Mouse (Mus musculus) gastrocnemius, adult 8-10 months (tissue): ENCODE measurements around the gene App. TPM values are rescaled to one million over a fixed set of nuclear protein-coding genes. Genes with fewer than 3 reads are reported as not detected.

Experiments
- DNase-seq, 2 experiments: peaks; one replicate each; pipeline ENCODE4 v3.0.0; 2022; ENCODE audit warnings: low spot score in 2 of 2
- total RNA-seq, 4 experiments: library from RNA; stranded (reverse); gene quantifications; 2 replicates each; pipeline ENCODE4 v1.2.4; 2022

Gene App
- total RNA-seq, 4 experiments from 2014 or later: 55.2 to 84.5 (median 64.2) TPM

DNA sequence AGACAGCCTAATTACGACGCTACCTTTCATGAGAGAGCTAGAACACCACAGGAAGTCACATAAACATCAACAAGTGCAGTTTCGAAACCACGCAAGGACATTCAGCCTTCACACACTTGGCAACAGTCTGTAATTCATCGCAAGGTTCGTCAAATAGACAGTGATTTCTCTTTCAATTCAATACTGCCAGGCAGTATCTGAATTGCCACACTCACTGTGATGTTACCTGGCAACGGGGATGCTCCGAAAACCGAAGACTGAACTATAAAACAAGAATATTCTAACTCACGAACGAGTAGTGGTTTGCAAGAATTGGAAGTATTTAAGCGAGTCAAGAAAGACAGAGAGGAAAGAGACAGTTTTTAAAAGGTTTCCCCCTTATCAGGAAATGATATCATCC is 142.8 kb downstream of the App start:
- no peak for DNase-seq

DNA sequence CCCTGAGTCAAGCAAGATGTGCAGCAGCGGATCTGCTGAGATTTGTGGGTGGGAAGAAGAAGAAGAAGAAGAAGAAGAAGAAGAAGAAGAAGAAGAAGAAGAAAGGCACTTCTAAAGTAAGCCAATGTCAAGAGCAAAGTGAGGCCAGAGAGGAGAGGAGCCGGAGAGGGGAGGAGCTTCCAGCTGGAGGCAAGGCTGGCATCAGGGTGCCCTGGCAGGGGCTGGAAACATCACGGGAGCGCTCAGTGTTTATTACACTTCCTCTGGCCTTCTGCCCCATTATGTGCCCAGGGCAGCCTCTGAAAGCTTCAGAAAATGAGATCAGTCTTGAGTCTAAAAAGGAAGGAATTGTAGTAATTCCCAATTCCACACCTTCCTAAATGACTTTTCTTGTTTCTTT is 145.2 kb downstream of the App start:
- no peak for DNase-seq

DNA sequence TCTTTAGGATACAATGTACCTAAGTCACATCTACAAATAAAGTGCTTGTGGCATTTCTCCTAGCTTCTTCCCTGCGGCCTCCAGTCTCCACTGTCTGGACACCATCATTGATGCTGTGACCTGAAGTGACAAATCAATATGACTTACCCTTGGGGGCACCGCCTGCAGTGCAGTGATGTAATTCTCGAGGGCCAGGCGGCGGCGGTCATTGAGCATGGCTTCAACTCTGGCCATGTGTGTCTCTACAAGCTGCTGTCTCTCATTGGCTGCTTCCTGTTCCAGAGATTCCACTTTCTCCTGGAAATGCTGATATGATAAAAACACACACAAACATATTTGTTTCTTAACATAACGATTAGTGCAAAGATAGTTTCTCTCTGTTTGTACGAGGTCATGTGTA is 148.9 kb downstream of the App start:
- no peak for DNase-seq

DNA sequence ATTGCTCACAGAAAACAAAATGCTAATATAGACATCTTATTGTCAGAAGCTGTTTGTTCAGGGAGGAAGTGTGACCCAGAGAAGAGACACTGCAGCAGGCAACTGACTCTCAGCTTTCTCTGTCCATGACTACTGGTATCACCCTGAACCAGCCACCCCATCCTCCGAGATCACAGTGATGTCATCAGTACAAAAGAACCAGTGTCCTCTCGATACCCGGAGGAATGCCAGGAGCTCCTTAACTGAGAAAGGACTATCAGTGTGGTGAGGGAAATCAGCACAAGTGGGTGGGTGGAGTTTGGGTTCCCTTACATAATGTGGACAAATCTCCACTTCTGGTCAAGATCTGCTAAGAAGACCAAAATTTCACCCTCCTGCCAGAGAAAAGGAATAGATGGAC is 150.5 kb downstream of the App start:
- DNase-seq: no peak

DNA sequence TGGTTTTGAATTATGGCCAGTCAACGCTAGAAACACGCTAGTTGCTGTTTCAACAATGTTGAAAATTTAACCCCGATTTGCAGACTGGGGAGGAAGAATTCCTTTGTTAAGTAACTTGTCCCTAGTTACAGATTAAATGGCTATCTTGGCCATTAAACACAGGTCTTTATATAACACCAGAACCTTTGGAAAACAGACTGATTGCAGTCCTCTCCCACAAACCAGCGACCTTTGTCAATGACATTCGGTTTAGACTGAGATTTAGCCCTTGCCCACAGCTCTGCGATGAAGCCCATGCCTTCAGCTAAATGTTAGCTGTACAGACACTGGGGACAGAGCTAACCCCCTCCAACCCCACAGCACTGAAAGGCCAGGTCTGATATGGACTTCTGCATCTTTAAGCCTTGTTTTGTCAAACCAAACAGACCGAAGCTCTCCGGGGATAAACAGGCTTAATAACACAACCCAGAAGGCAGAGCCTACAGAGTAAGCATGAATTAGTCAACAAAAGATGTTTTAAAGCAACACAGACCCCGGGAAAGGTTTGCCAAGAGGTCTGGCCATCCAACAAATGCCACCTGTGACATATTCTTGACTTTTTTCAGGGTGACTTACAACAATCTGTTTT is 152.8 kb downstream of the App start:
- DNase-seq: no peak

DNA sequence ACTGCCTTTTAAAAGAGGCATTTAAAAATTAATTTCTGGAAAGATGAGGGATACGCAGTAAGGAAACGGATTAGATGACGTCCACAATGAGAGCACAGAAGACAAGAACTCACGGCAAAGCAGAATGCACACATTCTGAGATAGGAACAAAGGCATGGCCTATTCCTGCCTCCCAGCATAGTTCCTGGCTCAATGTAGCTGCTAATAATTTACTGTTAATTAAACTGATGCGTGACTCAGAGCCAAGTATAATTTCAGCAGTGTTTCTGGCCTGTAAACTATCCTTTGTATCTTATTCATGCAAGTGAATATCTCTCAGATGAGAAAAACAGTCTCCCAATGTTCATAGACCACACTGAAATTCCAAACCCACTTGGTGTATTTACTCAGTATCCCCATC is 154.3 kb downstream of the App start:
- no peak for DNase-seq

DNA sequence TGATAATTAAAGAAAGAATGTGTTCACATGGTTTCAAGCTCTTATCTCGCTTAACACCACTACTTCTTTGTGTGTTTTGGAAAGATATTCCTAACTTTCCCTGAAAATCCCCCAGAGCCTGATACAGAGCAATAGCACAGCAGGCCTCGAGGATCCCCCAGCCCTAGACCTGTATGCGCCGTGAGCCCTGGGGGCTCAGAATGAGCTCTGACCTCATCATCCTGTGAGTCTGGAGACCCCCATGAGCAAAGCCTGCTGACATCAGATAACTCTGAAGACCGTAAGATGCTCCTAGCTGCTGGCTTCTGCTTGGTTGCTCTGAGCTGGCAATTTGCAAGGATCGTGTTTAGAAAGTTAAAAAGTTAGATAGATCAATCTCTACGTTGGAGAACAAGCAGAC is 155.7 kb downstream of the App start:
- no peak for DNase-seq

DNA sequence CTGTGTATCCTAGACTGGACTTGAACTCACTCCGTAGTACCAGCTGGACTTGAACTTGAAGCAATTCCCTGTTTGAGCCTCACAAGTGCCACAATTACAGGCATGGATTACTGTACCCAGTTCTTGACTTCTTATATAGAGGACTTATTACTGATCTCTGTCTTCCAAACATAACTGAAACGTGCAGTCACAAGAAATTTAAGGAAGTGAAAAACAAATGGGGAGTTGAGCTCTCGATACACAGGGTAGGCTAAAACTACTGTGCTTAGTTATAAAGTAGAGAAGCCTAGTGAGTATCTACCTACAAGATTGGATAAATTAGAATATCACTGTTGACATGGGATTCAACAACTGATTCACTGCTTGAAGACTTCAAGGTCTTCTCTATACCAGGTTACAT is 160.9 kb downstream of the App start:
- DNase-seq: no peak

DNA sequence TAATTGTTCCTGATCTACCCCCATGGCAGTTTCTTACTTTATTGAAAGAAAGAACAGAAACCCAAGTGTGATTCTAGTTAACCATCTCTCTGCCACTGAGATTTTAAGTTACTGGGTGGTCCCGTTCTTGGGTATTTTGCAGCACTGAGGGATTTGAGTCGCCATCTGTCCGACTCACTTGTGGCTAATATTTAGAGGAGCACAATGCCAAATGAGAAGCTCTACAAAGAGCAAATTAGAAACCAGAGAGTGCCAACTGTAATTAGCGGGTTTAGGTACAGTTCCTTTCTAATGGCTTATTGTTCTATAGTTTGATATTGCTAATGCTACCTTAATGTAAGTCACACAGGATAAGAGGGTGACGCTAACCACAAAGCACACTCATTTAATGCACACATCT is 161.4 kb downstream of the App start:
- DNase-seq: no peak

DNA sequence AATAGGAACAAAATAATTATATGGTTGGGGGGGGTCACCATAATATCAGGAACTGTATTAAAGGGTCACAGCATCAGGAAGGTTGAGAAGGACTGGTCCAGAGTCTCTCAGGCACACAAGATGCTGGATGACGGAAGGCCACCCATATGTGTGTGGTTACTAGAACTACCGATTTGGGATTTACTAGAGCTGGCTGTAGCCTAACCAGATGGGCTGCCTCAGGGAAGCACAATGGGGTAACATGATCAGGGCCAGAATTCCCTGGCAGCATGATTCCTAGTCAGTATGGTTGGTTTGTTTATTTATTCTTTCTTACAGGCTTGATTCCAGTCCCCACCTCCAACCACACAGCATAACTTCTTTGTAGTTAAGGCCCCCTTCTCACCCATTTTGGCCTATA is 162.9 kb downstream of the App start:
- no peak for DNase-seq

DNA sequence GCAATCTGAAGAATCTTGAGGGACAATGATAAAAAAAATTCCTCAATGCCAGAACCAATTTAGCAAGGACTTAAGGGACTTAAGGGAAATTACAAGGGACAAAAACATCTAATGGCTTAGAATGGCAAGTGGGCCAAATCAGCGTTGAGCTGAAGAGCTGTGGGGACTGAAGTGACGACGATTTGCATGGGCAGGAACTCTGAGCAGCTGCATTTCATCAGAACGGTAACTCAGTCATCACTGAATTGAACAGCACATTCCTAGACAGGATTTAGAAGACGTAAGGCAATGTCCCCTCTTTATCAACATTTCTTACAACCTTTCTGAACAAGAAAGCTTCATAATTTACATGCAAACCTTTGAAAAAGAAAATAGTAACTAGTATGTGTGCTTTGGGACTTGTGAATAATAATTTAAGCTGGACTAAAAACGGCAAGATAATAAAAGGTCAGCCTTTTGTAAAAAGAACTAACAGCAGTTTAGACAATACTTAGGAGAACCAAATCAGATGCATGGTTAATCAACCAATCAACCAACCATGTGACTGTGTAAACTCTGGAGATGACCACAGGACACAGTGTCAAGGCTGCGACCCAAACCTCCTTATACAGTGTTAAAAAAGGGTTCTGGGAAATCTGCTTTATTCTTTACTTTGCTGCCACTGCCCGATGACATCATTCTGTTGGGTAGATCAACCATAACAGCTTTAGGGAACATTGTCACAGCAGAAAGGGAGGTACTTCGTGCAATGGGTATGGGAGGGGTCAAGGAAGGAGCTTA is 164.5 kb downstream of the App start:
- no peak for DNase-seq

DNA sequence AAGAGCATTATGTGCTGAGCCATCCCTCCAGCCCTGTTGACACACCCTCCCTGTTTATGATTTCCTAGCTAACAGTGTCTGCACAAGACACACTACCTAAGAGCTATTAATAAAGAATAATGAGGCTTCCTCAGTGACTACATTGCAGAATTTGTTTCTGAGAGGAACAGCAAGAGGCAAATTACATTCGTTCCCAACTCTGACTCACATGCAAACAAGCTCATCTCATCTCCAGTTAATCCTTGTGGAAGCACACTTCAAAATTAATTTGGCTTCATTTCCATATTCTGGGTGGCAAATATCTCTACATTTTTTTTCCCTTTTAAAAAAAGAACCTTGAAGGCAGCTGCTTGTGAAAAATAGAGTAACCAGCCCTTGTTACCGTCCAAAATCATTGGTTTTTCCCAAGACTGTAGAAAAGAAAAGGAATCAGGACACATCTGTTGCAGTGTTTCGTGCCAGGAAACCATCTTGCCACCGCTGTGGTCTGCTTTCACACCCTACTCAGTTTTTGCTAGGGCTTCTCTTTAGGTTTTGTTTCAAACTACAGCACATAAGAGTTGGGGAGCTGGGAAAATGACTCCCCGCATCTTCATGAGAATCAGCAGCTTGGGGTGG is 171.5 kb downstream of the App start:
- no peak for DNase-seq

DNA sequence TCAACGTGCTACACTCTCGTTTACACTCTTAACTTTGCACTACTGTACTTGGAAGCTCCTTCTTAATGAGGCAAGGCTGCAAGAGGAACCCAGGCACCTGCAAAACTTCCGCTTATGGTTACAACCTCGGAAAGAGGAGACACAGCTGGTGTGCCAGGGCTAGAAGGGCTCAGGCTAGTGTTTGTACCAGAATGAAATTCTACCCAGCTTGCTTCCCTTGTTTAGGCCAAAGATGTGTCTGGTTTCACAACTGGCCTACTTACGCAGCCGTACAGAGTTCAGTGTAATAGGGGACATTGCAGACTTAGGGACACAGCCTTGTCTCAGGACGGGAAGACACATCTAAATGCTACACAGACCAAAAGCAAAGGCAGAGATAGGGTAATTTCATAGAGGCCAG is 173.3 kb downstream of the App start:
- DNase-seq: peak; percentile 4 to 23

DNA sequence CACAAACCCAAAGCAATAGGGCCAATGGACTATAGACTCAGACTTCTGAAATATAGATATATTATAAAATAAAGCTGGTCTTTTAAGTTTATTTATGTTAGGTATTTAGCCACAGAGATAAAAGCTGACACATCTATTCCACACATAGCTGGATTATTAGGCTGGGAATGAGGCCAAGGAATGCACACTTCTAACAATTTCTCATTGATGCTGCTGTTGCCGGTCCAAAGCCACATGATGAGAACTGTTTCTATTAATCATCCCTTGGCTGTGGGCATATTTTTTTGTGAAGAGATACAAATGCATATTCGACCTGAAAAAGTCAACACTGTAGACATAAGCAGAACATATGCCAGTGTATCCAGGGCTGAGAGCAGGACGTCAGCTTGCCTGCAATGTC is 176.0 kb downstream of the App start:
- DNase-seq: no peak

DNA sequence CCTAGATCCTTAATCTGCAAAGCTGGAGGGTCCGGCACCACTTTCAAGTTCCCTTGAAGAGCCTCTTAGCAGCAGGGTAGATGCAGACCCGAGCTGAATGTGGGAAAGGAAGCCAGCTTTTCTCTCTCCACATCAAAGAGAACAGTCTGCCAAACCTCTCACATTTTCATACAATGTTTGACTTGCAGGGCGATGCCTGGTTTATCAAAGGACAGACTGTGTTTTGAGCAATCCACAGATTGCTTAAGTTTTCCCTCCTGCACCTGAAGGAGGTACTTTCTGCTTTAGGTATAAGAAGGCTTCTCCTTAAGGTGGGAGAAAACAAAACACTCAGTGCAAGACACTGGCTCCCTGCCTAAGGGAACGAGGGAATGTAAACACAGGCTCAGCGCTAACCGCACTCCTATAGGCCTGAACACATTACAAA is 178.1 kb downstream of the App start:
- DNase-seq: no peak

DNA sequence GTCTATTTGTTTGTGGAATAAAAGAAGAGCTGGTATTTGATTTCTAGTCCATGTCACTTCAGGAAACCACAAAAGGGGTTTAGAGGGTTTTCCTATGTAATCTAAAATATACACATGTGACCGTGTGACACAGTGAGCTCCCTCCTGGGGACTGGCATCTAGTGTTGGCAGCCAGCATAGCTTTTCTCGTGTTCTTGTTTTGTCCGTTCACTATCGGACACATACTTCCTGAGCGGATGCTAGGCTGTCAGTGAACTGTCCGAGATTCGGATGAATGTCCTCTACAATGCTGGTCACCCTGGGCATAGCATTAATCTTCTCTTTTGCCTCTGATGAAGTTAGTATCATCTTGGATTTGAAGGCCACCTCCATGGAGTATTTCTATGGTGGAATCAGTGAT is 180.7 kb downstream of the App start:
- DNase-seq: no peak

DNA sequence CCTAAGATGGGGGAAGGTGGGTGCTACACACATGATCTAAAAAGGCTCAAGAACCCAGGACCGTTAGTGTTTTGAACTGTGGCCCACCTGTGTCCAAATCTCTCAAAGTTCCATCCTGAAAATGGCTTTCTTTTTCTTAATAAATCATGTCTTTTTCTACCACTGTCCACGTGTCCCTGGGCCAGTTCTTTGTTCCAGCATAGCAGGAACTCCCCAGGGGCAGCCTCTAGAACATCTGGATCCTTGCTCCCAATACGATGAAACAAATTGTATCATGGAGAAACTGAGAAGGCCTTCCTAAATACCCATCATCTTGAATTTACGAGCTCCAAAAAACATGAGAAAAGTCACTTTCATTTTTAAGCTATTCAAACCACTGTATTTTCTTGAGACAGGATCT is 182.6 kb downstream of the App start:
- no peak for DNase-seq

DNA sequence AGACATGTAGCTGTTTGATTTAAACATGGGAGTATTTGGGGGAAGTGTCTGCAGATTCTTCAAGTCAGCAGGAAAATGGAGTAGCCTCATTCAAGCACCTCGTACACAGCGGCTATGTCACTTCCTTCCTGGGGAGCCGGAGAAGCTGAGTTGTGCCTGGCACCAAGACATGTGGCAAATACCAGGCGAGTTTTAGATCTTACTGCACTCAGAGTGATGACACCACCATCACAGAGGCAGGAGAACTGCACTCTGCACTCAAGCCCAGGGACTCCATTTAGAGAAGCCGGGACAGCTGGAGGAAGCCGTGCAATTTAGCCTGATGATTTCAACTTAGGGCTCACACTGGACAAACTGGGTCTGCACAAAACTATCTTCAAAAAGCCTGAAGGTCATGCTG is 183.6 kb downstream of the App start:
- no peak for DNase-seq

DNA sequence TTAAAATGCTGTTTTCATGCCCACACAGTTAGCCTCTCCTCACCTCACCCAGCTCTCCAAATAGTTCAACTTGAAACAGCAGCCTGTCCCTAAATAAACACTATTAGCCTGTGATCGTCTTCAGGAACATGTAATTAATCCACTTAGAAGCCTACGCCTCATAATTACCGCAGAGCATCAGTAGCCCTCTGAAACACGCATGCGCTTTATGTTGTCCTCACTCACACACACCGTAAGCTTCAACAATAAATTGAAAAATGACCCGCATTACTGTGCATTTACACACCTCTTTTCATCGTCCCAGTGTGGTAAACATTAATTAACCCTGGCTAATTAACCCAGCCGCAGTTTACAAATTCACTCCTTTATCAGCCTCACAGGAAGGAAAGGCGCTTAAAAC is 184.1 kb downstream of the App start:
- no peak for DNase-seq

DNA sequence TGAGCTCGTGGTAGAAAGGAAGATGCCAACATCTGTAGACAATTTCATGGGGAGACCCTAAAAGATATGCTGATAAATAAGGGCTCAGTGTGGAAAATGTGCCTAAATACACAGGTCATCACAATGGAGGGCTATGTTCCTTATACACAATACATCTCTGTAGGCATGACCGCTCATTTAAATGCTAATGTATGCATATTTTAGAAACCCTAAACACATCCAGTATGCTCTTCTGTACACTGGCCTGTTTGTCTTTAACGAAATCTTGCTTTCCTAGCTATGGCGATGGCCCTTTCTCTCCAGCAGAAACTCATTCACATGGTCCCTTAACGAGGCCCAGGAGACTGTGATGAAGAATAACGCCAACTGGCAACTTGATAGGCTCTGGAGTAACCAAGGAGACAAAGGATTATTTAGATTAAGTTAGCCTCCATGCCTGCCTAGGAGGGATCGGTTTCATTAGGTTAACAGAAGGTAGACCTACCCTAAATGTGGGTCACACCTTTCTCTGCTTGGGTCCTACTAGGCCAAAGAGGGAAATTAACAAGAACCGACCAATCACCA is 185.8 kb downstream of the App start:
- DNase-seq: no peak

DNA sequence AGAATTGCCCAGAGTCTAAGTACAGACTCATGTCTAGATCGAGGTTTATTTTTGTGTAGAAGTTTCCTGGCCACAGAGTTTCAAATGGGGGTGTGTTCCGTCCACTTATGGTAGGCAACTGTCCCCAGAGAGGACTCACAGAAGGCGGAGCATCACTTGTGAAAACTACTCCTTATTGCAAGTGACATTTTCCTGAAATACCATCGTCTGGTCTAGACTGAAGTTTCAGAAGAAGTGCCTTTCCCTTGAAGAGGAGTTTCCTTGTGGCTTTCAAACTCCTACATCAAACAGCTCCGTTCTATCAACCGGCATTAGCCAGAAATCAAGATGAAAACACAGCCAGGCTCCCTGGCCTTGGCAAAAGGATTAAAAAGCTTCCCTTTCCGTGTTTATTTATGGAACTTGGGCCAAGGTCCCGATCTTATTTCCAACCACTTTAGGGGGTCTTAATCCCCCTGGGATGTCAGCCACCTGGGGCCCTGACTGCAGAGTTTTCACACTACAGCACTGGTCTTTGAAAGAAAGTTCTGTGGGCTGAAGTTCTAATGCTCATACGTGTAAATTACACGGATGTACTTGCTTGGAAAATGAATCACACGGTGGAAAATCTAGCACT is 187.4 kb downstream of the App start:
- no peak for DNase-seq

DNA sequence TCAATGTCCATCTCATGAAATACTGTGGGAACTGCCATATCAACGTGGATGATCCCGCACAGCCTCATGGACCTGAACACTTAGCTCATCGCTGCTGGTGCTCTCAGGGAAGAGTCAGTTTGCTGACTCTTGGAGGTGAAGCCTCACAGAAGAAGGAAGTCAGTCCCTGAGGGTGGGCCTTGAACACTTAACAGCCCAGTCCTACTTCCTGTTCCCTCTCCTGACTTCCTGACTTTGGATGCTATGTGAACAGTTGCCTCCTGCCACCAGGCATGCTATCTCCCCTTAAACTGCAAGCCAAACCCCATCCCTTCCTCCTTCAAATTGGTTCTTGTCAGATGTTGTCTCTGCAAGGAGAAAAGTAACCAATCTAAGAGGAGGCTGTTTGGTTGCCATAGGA is 188.2 kb downstream of the App start:
- DNase-seq: no peak
